Mouse (Mus musculus): ENCODE measurements at regions not wholly inside any gene's neighbourhood (a gene's known extent, or its start where the extent isn't known, plus 50 kb on each side); places are given as distances from the start of the nearest gene placed in this dataset.

DNA sequence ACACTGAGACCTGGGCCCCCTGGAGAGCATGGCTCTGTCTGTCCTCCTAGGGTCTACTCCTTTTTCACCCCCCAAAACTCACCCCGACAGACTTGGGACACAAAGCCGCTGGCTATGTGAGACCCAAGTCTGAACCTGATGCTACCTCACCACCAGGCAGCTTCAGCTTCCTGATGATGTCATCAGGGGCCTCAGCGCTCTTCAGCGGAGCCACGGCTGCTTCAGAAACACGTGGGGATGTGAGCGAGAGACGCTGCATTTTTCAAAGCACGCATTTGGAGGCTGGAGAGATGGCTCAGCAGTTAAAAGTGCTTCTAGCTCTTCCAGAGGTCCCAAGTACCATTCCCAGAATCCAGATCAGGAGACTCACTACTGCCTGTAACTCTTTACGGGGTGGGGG lies 72.3 kb upstream of the Ptpn1 start:
- no peak for ATAC-seq (ENCODE audit: insufficient number of reproducible peaks, low FRiP score, low TSS enrichment, low read depth)
- no peak overlapping the region for H3K4me2 ChIP-seq (replicated peaks)
- H3K9ac ChIP-seq, result no peak overlapping the region
- no peaks in the 10 kb centered on the region; the same call in 1 of the 2 replicates for H3K27me3 ChIP-seq
- 0 out of 2 replicates have a peak overlapping the region, but pooled peaks have one; percentile 11 for H3K27ac ChIP-seq (replicated peaks)
- WGBS, result 34% methylated on average over 10 of the region's 10 CpGs
- H3K9me3 ChIP-seq (replicated peaks), result no peaks in the 10 kb centered on the region
- no peaks in the 10 kb centered on the region for H3K36me3 ChIP-seq
- H3K4me3 ChIP-seq (replicated peaks), result no peak overlapping the region
- peaks cover 36% of the 10 kb centered on the region for H3K4me1 ChIP-seq

DNA sequence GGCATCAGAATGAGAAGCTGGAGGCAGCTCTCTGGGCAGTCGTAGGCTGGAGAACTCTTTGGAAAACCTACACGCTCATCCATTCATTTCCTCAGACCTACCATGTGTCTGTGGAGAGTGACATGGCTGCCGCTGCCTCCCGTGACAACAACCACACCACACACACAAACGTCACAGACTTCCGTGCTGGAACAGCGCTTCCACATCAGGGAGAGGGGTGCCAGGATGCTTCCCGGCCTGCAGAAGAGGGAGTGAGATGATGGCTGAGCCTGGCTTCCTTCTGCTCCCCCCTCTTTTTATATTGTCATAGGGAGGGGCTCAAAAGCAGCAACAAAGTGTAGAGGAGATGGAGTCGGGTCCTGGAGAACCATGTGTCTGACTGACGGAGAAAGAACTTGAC lies 73.5 kb upstream of the Ptpn1 start:
- H3K9me3 ChIP-seq (replicated peaks), result no peaks in the 10 kb centered on the region
- no peak overlapping the region for H3K9ac ChIP-seq
- H3K4me3 ChIP-seq (replicated peaks), result no peak overlapping the region
- H3K4me1 ChIP-seq, result peaks cover 31% of the 10 kb centered on the region
- no peak overlapping the region for H3K27ac ChIP-seq (replicated peaks)
- no peaks in the 10 kb centered on the region; the same call in 1 of the 2 replicates for H3K27me3 ChIP-seq
- ATAC-seq (ENCODE audit: insufficient number of reproducible peaks, low FRiP score, low TSS enrichment, low read depth), result no peak
- H3K4me2 ChIP-seq (replicated peaks), result no peak overlapping the region
- H3K36me3 ChIP-seq, result no peaks in the 10 kb centered on the region
- WGBS, result 52% methylated on average over 10 of the region's 10 CpGs

DNA sequence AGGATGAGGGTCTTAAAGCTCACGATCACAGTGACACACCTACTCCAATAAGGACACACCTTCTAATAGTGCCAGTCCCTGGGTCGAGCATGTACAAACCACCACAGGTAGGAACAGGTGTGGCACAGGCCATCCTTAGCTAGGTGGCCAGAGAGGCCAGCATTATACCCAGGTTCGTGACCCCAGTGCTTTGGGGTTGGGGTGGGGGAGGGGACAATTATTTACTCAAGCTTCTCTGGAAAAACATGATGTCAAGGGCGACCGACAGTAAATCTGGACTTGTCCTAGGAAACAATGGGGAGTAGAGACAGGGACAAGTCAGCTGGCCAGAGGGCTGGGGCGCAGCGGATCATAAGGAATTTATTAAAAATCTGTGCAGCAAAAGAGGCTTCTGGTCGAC lies 73.9 kb upstream of the Ptpn1 start:
- no peak for ATAC-seq (ENCODE audit: insufficient number of reproducible peaks, low FRiP score, low TSS enrichment, low read depth)
- H3K36me3 ChIP-seq, result no peaks in the 10 kb centered on the region
- no peak overlapping the region for H3K9ac ChIP-seq
- WGBS, result 61% methylated on average over 8 of the region's 8 CpGs
- no peaks in the 10 kb centered on the region for H3K9me3 ChIP-seq (replicated peaks)
- H3K27me3 ChIP-seq, result no peaks in the 10 kb centered on the region; the same call in 1 of the 2 replicates
- no peak overlapping the region for H3K4me2 ChIP-seq (replicated peaks)
- H3K4me3 ChIP-seq (replicated peaks), result no peak overlapping the region
- H3K27ac ChIP-seq (replicated peaks), result no peak overlapping the region
- H3K4me1 ChIP-seq, result peaks cover 31% of the 10 kb centered on the region

DNA sequence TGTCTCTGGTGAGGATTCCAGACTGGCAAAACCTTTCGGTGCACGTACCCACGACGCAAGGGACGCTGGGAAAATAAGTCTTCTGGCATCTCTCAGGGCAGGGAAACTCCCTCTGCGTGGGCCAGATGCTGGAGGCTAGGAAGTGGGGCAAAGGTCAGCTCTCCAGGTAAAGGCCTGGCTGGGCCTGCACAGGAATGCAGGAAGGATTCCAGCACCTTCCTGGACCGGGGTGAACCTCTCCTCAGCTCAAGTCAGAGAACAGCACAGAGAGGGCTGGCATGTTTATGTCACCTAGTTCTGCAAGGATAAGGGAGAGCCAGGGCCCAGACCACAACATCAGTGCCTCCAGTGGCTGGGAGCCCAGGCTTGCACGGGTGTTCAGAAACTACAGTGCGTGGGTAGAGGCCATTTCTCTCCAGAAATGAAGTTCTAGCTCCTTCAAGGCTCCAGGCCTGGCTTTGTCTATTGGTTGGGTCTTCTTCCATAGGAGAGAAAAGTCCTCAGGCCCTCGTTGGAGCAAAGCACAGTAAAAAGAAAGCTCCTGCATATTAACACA lies 74.9 kb upstream of the Ptpn1 start:
- no peak overlapping the region for H3K9ac ChIP-seq
- no peaks in the 10 kb centered on the region for H3K36me3 ChIP-seq
- no peak for ATAC-seq (ENCODE audit: insufficient number of reproducible peaks, low FRiP score, low TSS enrichment, low read depth)
- H3K27me3 ChIP-seq, result no peaks in the 10 kb centered on the region; the same call in 1 of the 2 replicates
- no peak overlapping the region for H3K4me3 ChIP-seq (replicated peaks)
- H3K4me1 ChIP-seq, result peaks cover 31% of the 10 kb centered on the region
- H3K9me3 ChIP-seq (replicated peaks), result no peaks in the 10 kb centered on the region
- H3K4me2 ChIP-seq (replicated peaks), result no peak overlapping the region
- 66% methylated on average over 10 of the region's 10 CpGs for WGBS
- 0 out of 2 replicates have a peak overlapping the region, but pooled peaks have one; percentile 4 for H3K27ac ChIP-seq (replicated peaks)

DNA sequence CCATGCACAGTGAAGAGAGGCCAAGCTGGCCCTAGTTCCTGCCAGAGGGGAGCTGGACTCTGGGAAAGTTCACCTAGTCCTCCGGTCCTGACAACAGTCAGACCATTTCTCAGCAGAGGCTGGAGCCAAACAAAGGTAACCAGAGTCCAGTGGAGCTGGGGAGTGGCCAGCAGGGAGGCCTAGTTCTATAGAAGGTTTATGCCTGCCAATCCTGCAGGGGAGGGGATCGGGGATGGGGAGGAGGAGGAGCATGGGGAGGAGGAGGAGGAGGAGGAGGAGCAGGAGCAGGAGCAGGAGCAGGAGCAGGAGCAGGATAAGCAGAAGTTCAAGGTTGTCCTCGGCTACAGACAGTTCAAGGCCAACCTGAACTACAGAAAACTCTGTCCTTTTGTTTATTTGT lies 75.8 kb upstream of the Ptpn1 start:
- ATAC-seq (ENCODE audit: insufficient number of reproducible peaks, low FRiP score, low TSS enrichment, low read depth), result no peak
- WGBS, result 67% methylated on average over 3 of the region's 3 CpGs
- Histone ChIP-seq H3K4me1 (peaks cover 31% of the 10 kb centered on the region), H3K27ac (replicated peaks) (no peak overlapping the region), H3K4me2 (replicated peaks) (no peak overlapping the region), H3K9me3 (replicated peaks) (no peaks in the 10 kb centered on the region), H3K36me3 (no peaks in the 10 kb centered on the region), H3K9ac (no peak overlapping the region), H3K27me3 (no peaks in the 10 kb centered on the region), H3K4me3 (replicated peaks) (no peak overlapping the region)

DNA sequence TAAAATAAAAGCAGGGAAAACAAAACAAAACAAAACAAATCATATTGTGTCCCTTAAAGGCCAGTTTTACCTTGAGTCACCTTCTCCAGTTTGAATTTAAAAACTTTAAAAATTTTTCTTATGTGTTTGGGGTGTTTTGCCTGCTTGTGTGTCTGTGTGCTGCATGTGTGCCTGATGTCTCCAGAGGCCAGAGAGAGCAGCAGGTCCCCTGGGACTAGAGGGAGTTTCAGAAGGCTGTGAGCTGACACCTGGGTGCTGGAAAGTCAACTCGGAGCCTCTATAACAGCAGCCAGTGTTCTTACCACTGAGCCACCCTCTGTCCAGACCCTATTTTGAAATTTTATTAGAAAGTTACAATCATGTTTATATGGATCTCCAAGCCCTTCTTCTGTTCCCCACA lies 77.8 kb upstream of the Ptpn1 start:
- no peak for ATAC-seq (ENCODE audit: insufficient number of reproducible peaks, low FRiP score, low TSS enrichment, low read depth)
- H3K36me3 ChIP-seq, result no peaks in the 10 kb centered on the region
- no peaks in the 10 kb centered on the region for H3K27me3 ChIP-seq
- no peak overlapping the region for H3K27ac ChIP-seq (replicated peaks)
- H3K9ac ChIP-seq, result no peak overlapping the region
- no peaks in the 10 kb centered on the region for H3K9me3 ChIP-seq (replicated peaks)
- no peak overlapping the region for H3K4me2 ChIP-seq (replicated peaks)
- WGBS, result 78% methylated on average over 1 of the region's 1 CpGs
- H3K4me3 ChIP-seq (replicated peaks), result no peak overlapping the region
- 0 out of 2 replicates have a peak, but pooled peaks cover 26% of the 10 kb centered on the region for H3K4me1 ChIP-seq

DNA sequence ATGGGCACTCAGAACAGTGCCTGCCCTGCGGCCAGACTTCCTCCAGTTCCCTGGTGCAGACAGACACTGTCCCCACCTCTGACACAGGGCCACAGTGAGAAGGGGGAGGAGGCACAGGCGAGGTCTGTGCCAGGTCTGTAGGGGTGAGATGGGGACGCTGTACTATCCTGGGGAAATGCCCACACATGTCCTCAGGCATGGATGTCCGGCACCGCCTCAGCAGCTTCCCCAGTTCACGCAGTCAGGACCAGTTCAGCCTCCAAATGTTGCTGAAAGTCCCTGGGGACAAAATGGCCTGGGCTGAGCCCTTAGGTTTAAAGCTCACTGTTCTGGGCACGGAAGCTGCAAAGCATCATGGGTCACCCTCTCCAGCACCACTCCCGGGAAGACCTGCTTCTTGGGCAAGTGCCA lies 78.4 kb upstream of the Ptpn1 start:
- H3K27ac ChIP-seq (replicated peaks), result no peak overlapping the region
- H3K4me2 ChIP-seq (replicated peaks), result no peak overlapping the region
- WGBS, result 75% methylated on average over 8 of the region's 8 CpGs
- H3K27me3 ChIP-seq, result no peaks in the 10 kb centered on the region
- H3K4me3 ChIP-seq (replicated peaks), result no peak overlapping the region
- no peak for ATAC-seq (ENCODE audit: insufficient number of reproducible peaks, low FRiP score, low TSS enrichment, low read depth)
- H3K9ac ChIP-seq, result no peak overlapping the region
- 0 out of 2 replicates have a peak, but pooled peaks cover 28% of the 10 kb centered on the region for H3K4me1 ChIP-seq
- no peaks in the 10 kb centered on the region for H3K36me3 ChIP-seq
- no peaks in the 10 kb centered on the region for H3K9me3 ChIP-seq (replicated peaks)

DNA sequence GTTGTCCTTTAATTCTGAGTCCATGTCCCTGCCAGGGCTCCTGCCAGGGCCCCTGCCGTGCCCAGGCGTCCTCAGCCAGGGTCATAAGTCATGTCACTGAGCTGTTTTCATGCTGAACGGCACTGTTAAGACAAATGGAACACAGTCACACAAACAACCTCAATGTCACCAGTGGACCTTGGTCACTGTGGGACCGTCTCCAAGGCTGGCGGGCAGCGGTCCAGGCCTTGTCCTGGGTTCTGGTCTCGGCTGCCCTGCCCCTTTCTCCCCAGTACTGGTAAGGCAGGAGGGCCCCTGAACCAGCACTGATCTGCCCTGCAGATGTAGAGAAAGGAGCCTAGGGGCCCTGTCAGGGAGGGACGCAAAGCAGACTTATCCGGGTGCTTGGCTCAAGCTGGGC lies 79.3 kb upstream of the Ptpn1 start:
- Histone ChIP-seq H3K4me3 (replicated peaks) (no peak overlapping the region), H3K9ac (no peak overlapping the region), H3K36me3 (no peaks in the 10 kb centered on the region), H3K27me3 (no peaks in the 10 kb centered on the region), H3K4me2 (replicated peaks) (no peak overlapping the region), H3K4me1 (0 out of 2 replicates have a peak, but pooled peaks cover 22% of the 10 kb centered on the region), H3K9me3 (replicated peaks) (no peaks in the 10 kb centered on the region), H3K27ac (replicated peaks) (no peak overlapping the region)
- 79% methylated on average over 9 of the region's 9 CpGs for WGBS
- no peak for ATAC-seq (ENCODE audit: insufficient number of reproducible peaks, low FRiP score, low TSS enrichment, low read depth)

DNA sequence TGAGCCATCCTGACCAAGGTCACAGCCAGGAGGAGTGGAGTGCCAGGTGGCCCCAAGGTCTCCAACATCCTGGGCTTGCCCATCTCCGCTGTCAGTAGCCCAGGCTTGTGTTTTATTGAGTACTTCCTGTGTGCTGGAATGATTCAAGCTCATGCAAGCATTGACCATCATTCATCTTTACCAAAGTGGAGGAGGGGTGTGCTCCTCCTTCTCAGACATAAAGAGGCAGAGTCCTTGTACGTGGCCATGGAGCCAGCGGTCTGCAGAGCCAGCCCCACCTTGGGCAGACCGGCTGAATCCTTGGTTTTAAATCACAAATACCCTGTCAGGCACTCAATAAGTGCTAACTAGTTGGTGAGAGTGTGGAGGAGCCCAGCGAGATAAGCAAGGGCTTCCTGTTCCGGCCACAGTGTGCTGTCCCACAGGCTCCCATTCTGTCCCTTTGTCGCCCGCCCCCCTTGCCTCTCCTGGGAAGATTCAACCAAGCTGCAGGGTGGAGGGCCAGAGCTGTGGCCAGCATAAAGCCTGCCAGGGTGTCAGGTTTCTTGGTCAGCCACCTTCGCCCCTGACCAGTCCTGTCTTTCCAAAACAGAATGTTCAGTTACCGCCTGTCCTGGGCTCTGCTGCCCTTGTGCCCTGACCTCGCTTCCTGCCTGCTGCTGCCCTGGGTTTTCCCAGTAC lies 80.5 kb upstream of the Ptpn1 start:
- H3K9ac ChIP-seq, result no peak overlapping the region
- no peaks in the 10 kb centered on the region for H3K27me3 ChIP-seq
- H3K4me1 ChIP-seq, result 0 out of 2 replicates have a peak, but pooled peaks cover 18% of the 10 kb centered on the region
- H3K36me3 ChIP-seq, result no peaks in the 10 kb centered on the region
- no peak for ATAC-seq (ENCODE audit: insufficient number of reproducible peaks, low FRiP score, low TSS enrichment, low read depth)
- WGBS, result 46% methylated on average over 11 of the region's 11 CpGs
- H3K9me3 ChIP-seq (replicated peaks), result no peaks in the 10 kb centered on the region
- no peak overlapping the region for H3K4me2 ChIP-seq (replicated peaks)
- no peak overlapping the region for H3K4me3 ChIP-seq (replicated peaks)
- H3K27ac ChIP-seq (replicated peaks), result no peak overlapping the region

DNA sequence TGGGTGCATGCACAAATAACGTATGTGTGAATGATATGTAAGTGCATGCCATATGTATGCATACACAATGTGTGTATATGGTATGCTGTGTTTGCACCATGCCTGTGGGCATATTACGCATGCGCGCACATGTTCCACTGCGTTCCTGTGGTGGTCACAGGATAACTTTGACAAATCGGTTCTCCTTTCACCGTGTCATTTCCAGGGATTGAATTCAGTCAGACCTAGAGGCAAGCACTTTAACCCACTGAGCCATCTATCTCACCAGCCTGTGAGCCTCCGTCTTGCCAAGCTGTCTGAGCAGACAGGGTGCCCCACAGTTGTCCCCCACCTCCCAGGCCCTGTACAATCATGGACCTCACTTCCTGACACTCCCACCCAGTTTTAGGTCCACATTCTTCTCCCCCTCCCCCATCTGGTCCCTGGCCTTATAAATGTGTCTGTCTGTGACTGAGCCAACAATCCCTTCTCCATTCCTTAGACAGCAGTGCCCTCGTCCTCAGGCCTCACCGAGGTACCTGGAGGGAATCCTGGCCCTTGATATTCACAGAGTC lies 81.8 kb upstream of the Ptpn1 start:
- H3K4me3 ChIP-seq (replicated peaks), result no peak overlapping the region
- H3K36me3 ChIP-seq, result no peaks in the 10 kb centered on the region
- WGBS, result 40% methylated on average over 10 of the region's 10 CpGs
- no peak; the same call in 1 of the 2 replicates for ATAC-seq (ENCODE audit: insufficient number of reproducible peaks, low FRiP score, low TSS enrichment, low read depth)
- H3K9me3 ChIP-seq (replicated peaks), result no peaks in the 10 kb centered on the region
- 0 out of 2 replicates have a peak, but pooled peaks cover 18% of the 10 kb centered on the region for H3K4me1 ChIP-seq
- no peak overlapping the region for H3K4me2 ChIP-seq (replicated peaks)
- no peak overlapping the region for H3K27ac ChIP-seq (replicated peaks)
- no peaks in the 10 kb centered on the region for H3K27me3 ChIP-seq
- H3K9ac ChIP-seq, result no peak overlapping the region

DNA sequence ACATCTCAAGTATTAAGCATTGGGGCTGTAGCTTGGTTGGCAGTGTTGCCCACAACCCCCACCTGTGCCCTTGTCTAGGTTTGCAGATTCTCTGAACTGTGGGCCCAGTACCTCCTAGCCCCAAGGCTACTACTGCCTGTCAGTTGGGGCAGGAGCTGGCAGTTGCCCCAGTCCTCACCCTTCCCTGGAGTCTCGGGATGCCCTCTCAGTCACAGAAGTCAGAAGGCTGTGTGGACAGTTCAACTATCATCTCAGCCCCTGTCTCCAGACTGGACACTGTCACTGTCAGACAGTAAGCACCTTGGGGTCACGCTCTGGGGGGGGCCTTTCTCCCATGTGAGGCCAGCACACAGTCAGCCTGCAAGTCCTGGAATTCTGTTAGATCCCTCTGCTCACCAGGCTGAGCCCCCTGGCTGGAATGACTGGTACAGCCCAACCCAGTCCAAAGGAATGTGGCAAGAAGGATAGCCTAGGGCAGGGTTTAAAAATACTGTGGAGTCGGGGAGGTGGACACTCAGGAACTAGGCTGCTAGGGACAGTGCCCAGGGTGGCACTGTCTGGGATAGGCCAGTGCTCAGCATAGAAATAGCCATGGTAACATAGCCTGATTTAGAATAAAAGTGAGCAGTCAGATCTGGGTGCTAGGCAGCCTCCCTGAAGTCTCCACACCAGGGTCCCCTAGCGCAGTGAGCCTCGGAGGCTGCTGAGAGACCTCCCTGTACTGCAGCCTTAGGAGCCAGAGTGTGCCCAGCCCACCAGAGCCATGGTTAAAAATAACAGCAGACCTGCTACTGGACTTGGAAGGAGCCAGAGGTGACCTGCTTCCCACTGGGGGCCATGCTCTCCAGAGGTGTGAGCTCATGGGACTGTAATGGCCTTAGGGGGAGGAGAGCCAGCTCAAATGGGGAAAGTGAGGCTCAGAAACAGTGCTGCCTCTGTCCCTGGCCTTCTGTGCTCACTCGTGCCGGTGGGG lies 83.1 kb upstream of the Ptpn1 start:
- no peak overlapping the region for H3K4me3 ChIP-seq (replicated peaks)
- H3K36me3 ChIP-seq, result no peaks in the 10 kb centered on the region
- H3K27me3 ChIP-seq, result no peaks in the 10 kb centered on the region
- H3K4me2 ChIP-seq (replicated peaks), result no peak overlapping the region
- H3K9ac ChIP-seq, result no peak overlapping the region
- no peak overlapping the region for H3K27ac ChIP-seq (replicated peaks)
- 0 out of 2 replicates have a peak, but pooled peaks cover 20% of the 10 kb centered on the region for H3K4me1 ChIP-seq
- 60% methylated on average over 7 of the region's 7 CpGs for WGBS
- ATAC-seq (ENCODE audit: insufficient number of reproducible peaks, low FRiP score, low TSS enrichment, low read depth), result no peak
- no peaks in the 10 kb centered on the region for H3K9me3 ChIP-seq (replicated peaks)
